Mouse (Mus musculus) NIH3T3 (cell line): Measurements from ENCODE around the gene Draxin.

ENCODE experiments used
- DNase-seq: peaks from one replicate; pipeline ENCODE4 v3.0.0-alpha.2; 2012; ENCODE audit warnings: low read depth

The Draxin gene

DNA sequence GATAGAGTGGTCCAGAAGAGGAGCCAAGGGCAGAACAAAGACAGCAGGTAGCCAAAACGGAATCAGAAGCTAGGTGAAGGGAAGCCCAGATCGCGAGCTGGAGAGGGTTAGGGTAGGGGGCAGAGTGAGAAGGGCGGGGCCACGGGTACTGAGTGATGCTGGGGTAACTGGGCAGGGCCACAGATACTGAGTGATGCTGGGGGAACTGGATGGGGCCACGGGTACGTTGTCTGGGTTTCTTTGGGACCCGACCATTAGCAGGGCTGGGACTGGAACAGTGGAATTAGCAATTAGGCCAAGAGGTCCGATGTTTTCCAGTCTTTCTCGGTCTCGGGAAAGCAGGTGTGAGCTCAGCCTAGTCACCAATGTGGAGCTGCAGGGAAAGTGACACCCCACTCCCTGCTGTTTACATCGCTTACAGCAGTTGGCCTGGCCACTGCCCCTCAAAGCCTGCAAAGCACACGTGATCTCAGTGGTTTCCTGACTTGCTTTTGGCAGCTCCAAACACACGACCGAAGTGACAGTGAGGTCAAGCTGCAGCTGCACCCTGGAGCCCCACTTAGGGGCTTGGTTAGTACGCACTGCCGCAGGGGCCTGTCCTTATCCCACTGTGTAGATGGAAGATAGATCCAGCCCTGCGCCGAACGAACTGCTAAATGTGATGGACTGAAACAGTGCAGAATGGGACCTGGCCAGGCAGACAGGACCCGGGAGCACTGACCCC lies 47.2 kb downstream of the Draxin start:
- no peak for DNase-seq

DNA sequence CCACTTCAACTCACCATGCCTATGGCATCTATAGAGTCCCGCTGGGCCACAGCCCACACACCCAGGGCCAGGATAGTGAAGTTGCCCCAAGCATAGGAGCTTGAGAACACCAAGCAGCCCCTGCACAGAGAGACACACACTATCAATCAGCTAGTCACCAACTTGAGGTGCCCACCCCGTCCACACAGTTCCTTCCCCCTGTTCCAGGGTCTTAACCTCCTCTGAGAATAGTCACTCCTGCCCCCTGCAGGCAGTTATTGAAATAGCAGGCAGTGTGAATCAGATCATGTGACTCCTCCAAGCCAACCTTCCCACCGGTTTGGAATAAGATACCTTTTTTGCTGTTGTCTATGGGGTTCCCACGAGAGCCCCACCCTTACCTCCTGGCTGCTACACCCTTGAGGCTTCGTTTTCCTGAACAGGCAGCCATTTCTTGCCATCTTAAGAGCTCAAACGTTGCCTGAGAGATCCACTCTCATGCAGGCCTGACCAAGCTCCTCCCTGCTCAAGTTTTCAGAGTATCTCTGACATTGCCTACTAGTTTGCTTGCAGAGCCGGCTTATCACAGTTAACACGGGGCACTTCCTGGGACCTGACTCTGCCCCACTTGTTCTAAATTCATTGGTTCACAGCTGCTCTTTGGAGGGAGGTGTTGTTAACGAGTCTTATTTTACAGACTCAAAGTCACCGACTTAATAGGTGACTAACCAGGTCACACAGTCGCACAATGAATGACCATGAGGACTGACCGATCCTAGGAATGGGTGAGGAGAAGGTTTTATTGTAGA lies 48.0 kb downstream of the Draxin start:
- DNase-seq = peak; percentile 58

DNA sequence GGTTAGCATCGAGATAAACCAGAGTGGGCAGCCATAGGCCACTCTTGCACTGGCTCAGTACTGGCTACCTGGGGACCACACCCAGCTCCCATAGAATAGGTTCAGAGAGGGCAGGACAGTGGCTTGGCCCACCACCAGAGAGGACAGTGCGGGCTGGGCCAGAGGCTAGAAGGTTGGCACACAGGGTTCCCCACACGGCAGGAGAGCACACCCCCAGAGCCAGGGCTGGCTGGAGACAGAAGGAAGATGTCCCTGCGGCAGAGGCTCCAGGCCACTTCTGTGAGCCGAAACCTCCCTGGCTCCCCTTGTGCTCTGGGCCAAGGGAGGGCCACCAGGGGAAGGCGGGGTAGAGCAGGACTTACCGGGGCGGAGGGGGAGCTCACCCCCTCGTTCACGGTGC lies 49.3 kb downstream of the Draxin start:
- no peak for DNase-seq

DNA sequence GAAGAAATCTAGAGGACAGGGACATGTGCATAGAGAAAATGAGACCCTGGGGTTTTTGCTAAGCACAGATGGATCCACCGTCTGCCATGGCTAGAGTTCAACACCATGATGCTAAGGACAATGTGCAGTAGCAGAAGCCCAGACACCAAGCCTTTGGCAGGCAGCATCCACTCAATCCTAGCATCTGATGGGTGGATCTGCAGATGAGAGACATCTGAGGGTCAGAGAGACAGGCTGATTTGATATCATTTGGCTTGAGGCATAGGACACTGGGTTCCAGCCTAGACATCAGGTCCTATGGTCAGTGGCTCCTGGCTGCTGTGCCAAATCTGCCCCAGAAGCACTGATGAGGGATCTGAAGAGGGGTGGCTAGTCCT lies 49.9 kb downstream of the Draxin start:
- no peak for DNase-seq

DNA sequence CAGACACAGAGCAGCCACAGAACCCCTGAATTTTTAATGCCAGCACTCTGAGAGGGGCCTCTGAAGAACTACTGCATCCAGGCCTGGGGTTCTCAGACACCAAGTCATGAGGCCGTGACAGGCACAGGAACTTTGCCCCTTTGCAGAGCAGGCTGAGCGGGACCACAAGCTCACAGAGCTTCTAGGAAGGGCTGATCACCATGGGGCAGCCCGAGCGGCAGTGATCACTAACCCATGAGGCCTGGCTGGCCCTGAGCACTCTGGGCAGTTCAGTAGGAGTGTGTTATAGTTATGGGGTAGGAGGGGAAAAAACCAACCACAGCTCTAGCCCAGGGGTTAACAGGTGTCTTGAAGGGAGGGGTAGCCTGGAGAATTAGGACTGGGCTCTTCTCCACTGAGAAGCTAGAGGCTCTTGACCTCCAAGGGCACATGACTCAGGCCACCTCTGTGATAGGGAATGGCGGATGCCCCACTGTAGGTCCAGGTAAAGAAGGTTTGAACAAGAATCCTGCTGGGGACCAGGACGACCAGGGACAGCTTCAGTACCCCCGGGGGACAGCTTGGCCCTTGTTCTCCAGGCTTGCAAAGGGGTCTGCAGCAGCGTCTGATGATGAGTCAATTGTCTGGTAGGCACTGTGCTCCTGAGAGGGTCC lies 50.4 kb downstream of the Draxin start:
- no peak for DNase-seq

DNA sequence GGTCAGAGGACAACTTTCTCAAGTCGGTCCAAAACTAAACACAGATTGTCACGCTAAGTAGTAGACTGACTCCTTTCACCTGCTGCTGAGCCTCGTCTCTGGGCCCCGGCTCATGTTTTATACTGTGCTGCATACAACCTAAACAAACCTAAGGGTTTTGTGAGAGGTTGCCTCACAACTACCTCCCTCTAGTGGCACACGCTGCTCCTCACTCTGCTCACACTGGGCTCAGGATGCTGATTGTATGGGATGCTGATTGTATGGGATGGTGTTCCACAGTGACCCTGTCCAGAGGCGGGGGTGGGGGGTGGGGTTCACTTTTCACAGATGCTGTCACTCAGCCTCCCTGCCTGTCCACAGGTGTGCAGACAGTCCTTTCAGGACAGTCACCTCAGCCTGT lies 51.3 kb downstream of the Draxin start:
- DNase-seq = no peak

DNA sequence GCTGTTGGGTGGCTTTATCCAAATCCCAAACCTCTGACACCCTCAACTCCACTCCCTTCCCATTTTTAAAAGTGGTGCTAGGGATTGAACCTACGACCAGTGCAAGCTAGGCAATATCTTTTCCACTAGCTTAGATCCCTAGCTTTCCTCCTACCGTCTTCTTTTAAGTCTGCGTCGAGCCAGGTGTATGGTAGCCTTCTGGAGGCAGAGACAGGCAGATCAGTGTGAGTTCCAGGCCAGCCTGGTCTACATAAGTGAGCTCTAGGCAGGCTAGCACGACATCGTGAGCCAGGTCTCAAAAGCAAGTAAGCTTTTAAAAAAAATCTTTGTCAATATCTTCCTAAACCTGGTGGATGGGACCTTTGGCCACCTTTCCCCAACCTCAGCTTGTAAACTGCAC lies 54.6 kb downstream of the Draxin start:
- no peak for DNase-seq

DNA sequence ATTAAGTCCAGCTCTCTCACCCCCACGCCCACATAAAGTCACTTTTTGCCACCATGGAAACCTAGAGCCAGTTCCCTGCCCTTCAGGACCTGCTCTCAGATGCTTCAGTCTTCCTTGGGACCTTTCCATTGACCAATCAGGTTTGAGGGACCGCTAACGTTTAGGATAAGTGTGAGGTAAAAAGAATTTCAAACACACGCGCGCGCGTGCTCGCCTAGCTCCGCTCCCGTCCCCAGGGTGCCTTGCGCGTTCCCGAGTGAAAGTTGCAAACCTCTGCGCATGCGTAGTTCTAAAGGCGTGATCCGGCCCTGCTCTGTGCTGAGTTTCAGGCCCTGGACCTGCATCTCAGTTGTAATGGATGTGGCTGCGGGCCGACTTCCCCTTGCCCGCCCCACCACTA lies 55.2 kb downstream of the Draxin start:
- no peak for DNase-seq

DNA sequence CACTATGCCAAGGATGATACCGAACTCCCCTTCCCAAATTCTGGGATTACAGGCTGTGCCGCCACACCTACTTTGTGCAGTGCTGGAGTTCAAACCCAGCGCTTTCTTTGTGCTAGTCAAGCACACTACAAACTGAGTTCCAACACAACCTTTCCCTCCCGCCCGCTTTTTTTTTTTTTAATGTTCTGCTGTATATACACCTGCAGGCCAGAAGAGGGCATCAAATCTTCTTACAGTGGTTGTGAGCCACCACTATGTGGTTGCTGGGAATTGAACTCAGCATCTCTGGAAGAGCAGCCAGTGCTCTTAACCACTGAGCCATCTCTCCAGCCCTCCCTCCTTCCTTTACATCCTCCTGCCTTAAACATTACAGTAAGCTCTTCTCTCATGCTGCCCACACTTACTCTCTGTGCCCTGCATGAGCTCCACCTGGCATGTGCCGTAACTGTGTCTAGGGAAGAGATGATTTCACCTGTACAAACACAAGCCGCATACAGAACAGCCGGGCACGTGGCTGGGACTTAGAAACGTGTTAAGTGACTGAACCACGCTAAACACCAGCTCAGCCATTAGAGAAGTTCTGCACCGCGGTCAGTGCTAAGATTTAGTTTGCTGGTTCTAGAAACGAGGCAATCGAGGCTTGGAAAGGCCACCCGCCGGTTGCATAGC lies 55.8 kb downstream of the Draxin start:
- DNase-seq = peak; percentile 54

DNA sequence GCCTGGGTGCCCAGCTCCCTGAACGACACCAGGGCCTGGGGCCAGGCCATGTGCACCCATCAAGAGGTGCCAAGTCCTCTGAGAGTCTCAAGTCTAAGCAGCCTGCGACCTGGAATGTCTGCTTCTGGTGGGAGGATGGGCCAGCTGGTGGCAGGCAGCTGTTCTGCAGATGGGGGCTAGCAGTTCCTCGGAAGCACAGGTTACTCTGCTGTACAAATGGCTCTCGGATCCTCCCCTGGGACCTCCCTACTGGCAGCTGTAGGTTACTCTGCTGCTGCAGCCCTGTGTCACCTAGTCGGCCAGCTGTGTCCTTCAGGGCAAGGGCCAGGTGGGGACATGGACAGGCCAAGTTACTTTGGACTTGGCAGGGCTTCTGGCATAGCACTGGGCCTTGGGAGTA lies 59.0 kb downstream of the Draxin start:
- DNase-seq = no peak

DNA sequence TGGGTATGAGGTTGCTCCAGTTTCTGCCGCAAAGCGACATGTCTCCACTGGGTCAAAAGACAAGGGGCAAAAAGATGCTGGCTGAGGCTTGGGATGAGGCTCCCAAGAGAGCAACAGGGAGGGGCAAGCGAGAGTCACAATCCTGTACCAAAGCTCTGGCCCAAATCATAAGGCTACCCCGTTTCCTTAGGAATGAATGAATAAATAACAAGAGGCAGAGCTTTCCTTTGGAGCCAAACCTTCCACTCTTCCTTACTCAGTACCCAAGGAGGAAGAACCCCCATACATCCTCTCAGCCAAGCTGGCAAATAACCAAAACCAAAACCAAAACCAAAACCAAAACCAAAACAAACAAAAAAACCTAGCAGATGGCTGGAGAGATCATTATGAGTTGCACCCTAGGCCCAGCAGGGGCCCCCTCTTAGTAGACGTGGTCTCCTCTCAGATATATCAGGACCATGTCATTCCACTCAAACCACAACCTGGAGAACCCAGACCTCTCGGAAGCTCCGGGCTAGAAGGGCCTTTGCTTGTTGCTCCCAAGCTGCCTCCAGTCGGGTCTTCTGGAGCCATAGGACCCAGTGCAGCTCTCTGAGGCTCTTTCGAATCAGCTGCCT lies 60.8 kb downstream of the Draxin start:
- no peak for DNase-seq

DNA sequence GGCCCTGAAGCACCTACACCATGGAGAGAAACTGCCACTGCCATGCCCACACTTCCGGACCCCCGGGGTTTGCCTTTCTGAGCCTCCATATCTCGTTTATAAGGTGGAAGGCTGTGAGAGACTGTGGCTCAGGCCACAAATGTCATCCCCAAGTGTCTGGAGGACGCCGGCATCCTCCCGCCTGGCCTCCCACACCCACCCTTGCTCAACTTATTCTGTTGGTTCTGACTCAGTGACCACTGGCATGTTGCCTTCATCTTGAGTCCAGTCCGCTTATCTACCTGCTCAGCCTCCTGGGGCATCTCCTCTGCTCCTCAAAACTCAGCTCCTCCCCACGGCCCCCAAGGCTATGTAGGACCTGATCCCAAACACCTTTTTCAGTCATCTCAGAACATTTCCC lies 63.2 kb downstream of the Draxin start:
- peak; percentile 83 for DNase-seq

DNA sequence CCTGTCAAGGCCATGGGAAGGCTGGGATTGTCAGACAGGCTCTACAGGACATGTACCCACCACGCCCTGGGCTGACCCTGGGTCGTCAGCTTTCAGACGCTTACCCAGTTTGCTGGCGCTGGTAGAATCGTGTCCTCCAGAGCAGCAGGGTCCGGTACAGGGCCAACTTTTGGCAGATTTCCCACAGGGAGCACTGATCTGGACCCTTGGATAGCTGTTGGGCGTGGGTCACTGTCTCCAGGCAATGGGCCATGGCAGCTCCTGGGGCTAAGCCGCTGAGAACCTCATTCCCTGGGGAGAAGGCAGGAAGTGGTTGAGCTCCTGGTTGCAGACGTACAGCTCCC lies 64.1 kb downstream of the Draxin start:
- peak; percentile 21 for DNase-seq

DNA sequence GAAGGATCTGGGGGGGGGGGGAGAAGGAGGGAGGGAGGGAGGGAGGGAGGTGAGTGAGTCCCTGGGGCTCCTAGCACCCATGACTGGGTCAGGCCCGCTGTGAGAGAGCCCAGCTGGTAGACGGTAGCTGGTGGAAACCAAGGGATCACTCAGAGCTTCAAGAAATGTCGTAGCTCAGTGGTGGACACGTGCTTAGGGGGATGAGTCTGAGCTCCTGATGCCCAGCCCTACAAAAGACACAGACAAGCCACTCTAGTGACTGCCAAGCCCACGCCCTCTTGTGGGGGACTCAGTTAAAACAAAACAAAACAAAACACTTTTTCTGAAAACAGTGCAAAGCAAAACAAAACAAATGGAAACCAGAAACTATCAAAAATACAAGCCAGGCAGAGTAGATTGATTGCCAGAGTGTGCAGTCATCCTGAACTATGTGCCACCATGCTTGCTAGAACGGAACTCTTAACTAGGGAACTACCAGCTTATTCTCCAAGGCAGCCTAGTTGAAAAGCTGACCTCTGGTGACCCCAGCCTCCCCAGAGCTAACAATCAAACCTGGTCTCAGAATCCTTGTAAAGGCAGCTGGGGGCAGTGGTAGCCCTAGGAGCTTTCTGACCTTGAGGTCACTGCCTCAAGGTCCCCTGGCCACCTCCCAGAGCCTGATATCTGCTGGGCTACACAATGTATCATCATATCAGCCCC lies 64.6 kb downstream of the Draxin start:
- DNase-seq = peak; percentile 40

DNA sequence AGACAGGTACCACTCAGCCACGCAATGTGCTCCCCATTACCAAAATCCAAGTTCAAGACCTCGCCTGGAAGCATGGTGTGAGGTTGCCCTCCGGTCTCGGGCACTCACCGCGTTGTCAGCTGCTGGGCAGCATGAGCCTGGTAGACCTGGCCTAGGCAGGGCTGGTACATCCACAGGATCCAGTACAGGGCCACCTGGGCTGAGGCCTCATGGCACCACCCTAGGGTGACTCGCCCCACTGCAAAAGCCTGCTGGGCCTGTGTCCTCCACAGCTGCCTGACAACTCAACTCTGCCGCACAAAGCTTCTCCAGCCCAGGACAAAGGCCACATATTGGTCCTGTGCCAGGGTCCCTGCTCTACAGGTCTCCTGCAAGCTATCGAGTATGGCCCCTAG lies 69.4 kb downstream of the Draxin start:
- DNase-seq = no peak

DNA sequence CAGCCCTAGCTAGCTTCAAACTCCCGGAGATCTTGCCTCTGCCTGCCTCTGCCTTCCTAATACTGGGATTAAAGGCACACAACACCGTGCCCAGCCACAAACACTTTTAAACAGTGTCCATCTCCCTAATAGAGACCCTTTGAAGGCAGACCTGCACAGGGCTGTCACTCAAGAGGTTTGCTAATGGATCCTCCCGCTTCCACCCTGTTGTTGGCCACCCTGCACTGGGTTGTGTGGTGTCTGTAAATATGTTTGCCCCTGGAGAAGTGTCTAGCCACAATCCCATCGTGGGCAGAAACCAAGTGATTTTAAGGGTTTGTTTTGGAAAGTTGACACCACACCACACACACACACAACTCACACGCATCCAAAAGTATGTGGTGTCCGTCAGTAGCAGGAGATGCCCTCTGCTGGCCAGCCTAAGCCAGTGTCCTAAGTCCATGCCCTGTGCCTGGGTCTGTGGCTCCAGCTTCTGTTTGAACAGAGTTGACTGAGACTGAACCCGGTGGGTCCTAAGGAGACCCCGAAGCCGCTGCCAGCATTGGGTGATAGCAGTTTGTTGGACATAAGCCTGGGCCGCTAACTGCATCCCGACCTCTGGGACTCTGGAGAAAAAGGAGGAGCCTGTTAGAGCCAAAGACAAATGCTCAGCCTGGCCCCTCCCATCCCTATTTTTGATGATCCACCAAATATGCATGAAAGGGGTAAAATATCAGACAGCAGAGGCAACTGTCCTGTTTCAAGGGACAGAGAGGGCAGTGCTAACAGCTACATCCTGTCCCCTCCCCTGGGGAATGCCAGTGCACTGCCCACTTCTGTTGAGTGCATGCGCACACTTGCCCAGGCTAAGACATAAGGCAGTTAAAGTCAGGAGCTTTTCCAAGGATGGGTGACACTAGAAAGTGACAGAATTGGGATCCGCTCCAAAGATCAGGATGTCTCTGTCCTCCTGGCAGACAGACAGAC lies 70.1 kb downstream of the Draxin start:
- peak; percentile 60 for DNase-seq

DNA sequence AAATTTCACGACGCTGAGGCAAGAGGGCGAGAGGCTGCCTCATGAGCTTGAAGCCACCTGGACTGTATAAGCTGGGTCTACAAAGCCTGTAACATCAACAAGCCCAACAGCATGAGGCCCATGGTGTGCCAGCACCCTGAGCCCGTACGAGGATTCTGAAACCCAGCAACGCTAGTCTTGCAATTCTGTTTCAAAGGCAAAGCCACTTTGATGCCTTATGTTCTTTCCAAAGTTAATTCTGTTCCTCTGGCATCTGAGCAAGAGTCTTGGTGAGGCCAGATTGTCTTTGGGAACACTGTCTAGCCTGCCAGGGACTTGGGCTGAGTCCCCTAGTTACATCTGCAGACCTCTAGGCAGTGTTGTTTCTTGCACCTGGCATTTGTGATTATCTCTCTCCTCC lies 71.5 kb downstream of the Draxin start:
- no peak for DNase-seq

DNA sequence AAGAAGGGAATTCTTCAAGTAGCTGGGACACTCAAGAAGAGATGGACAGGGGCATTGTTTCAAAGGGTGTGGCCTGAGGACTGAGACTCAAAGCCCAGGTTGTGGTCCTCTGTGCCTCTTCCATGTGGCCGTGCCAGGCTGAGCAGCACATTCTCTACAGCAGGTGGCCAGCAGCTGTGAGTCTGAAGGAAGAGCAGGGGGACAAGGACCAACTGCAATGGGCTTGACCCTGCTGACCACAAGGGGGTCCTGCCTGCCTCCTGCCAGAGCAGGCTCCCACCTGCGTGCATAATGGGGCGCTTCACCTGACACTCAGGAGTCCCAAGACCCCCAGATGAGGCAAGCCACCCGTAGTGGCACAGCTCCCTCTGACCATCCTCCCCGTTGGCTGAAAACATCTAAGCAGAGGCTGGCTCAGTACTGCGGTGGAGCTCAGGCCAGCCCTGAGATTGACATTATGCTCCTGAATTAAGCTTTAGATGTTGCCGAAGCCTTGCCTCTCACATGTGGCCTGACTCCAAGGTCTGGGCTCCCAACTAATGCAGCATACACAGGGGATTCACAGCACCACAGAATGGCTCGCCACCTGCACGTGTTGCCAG lies 72.2 kb downstream of the Draxin start:
- no peak for DNase-seq

DNA sequence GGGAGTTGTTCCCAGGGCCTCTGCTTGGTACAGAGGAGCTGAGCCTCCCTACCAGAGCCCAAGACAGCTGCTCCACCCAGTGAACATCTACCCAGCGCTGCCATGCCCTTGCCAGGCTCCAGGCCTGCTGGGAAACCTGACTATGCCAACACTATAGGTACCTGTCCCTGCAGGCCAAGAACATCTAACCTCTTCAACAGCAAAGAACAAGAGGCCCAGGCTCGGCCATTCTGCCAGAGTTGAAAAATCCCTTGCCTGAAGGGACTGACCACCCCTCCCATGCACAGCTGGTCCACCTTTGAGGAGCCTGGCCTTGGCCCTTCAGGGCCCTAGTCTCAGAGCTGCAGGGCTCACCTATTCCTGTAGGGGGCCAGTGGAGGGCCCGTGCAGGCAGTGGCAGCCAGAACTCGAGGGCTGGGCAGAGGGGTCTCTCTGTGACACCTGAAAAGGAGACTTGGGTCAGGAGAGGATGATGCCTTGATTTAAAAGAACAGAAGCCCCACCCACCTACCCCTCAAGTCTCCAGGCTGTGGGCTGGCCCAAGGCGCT lies 72.8 kb downstream of the Draxin start:
- DNase-seq = no peak

DNA sequence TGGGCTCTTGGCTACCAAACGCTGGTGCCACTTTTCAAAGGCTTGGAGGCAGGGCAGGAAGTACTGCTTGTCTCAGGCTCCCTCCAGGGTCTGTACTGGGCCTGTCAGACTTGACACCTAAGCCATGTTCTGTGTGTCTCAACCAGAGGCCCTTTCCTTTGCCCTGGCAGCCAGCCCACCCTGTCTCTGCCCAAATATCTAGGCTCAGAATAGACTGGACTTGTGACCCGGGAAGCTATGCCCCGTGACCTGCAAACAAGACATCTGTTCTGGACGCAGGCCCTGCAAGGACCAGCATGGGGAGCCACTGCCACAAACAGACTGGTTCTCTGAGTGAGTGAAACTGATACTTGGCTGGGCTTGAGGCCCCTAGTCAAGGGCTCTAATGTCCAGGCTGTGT lies 73.7 kb downstream of the Draxin start:
- DNase-seq = no peak
